Mouse (Mus musculus) spleen, adult 12 weeks (tissue): ENCODE data around the gene Gm17490.

Experiments used
- DNase-seq: peaks from one replicate; pipeline ENCODE4 v3.0.0; 2022; ENCODE audit warnings: low spot score

The Gm17490 gene

DNA sequence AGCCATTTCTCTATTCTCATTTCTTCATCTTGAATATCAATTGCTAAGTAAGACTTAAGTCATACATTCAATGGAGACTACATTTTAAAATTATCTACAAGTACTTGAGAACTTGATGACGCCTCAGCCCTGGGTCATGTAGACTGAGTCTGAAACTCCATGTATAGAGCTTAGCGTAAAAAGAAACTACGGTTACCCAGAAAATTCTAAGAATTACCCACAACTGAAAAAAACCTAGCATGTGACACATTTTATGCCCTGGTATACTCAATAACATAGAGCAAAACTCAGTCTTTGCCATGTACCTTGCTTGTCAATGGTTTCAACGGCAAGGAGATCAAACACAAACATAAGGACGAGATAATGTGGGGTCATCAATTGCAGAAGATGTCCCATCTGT, at the start of gene Gm17490:
Gene Gm17490, minus strand, starts transcription at position 375 of the 400 bp plus-strand sequence.
- DNase-seq: no peak

GRCm38 (mm10) chr2:11672144-11672543, 46.1 kb upstream of the Gm17490 start:
- no peak for DNase-seq

DNA sequence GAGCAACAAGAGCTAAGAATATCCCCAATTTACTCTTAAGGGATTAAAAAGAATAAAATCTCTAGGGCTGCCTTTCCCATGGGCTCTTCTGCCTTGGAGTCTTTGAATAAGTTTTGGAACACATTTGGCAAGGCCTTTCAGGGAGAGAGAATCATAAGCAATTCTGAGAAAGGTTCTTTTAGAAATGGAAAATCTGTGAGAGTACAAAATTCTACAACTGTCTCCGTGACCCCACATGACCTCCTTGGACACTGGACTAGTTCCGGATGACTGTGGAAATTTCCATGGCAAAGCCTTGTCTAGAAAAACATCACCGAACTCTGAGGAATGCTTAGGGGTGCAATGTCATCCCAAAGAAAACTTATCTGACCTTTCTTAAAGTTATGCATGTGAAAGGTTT, 39.3 kb upstream of the Gm17490 start:
- DNase-seq: no peak

DNA sequence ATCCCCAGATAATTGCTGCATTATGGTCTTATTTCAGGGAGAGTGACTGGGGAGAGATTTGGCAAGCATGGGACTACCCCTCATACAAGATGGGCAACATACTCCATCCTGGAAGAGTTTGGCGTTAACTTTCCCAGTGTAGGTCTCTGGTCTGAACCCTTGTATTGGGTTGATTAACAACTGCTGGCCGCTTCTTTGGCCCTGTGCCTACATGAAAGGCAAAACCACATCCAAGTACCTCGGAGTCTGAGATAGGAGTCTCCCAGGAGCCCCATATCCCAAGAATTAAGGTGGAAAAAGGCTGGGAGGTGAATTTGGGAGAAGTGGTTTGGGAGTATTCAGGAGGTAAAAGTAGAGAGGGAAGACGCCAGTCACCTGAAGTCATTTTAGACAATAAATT, 38.7 kb upstream of the Gm17490 start:
- DNase-seq: no peak

DNA sequence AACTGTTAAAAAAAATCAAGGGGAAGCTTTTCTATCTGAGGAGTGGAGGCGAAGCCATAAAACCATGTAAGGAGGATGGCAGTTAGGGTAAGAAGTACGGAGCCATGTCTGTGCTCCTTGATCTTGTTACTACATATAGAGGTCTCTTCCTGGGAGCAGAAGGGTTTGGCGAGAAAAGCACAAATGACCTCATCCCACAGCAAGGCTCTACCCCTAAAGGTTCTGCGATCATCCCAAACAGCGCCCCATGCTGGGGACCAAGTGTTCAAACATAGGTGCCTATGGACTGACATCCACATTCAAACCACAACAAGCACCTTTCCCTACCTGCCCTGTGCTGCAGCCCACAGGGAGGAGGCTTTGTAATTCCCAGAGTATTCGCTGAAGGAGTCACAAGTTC, 38.3 kb upstream of the Gm17490 start:
- DNase-seq: no peak

- DNase-seq: peak; percentile 57
These were observed 37.9 kb upstream of the Gm17490 start for GRCm38 (mm10) chr2:11663961-11664360.

DNA sequence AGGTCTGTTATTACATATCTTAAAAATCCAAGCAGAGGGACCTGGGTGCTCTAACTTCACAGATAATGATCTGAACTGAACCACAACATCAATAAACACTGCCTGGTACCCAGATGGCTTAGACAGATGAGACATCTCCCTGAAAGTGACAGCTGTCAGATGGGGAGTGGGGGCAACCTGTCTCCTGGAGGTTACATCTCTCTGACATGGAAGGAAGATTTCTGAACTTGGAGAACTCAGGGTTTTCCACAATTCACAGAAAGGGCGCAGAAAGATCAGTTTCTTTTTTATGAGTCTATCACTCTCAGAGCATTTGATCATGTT, 36.8 kb upstream of the Gm17490 start:
- no peak for DNase-seq

- DNase-seq: no peak
These were observed 36.3 kb upstream of the Gm17490 start for GRCm38 (mm10) chr2:11662143-11662906.

- no peak for DNase-seq
These were observed 33.2 kb upstream of the Gm17490 start for GRCm38 (mm10) chr2:11659263-11659662.

GRCm38 (mm10) chr2:11657581-11657980, 31.5 kb upstream of the Gm17490 start:
- no peak for DNase-seq

- no peak for DNase-seq
These were observed 29.2 kb upstream of the Gm17490 start for GRCm38 (mm10) chr2:11654990-11655931.

DNA sequence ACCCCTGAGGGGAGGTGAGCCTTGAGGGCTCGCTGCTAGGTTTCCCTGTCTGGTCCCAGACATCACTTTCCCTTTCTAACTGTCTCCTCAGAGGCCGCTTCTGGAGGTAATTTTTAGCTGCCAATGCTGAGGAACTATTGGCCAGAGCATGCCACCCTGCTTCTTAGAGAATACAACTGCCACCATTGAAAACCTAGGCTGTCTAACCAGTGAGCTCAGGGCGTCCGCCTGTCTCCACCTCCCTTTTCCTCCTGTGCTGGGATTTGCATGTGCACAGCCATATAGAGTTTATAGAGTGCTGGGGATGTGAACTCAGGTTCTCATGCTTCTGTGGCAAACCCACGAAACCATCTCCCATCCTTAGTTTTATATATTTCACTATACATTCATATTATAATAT, 27.7 kb upstream of the Gm17490 start:
- DNase-seq: no peak

DNA sequence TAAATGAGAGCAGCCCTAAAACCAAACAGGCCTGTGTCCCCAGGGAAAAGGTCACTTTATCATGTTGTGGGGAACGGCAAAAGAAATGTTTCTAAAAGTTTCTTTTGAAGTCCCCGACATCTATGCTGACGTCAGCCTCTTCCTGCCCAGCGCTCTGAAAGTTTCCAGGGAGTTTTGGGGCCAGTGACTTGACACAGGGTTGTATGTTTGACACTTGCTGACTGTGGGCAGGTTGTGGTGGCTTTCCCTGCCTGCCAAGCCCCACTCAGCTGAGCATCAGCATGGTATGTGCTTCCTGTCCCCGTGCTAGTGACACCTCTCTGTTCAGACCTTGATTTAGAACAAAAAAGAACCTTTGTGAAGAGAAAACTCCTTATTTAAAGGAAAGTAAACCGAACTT, 27.3 kb upstream of the Gm17490 start:
- DNase-seq: peak; percentile 55

DNA sequence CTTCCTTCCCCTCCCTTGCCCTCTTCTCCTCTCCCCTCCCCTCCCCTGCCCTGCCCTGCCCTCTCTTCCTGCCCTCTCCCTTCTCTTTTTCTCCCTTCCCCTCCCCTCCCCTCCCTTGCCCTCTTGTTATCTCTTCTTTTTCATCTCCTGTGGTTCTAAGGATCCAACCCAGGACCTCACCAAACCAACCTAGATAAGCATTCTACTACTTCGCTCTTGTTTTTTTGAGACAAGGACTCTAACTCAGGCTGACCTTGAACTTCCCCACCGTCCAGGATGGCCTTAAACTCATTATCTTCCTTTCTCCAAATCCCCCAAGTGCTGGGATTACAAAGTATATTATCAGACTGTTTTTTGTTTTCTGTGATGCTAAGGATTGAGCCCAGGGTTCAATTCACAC, 26.7 kb upstream of the Gm17490 start:
- DNase-seq: no peak

GRCm38 (mm10) chr2:11652196-11652595, 26.1 kb upstream of the Gm17490 start:
- no peak for DNase-seq

DNA sequence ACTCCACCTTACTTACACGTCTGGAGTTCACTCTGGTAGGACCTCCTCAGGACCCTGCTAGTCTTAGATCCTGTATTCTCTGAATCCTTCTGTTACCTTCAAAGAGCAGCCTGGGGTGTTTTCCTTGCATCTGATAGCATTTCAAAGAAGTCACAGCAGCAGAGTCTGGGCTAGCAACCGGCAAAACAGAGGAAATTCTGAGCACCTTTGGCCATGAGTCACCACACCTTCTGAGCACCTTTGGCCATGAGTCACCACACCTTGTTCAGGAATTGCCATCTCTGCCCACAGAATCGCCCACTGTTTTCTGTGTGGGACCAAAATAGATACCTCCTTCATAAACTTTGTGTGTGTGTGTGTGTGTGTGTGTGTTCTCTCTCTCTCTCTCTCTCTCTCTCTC, 25.4 kb upstream of the Gm17490 start:
- no peak for DNase-seq

GRCm38 (mm10) chr2:11645297-11645696, 19.2 kb upstream of the Gm17490 start:
- no peak for DNase-seq

DNA sequence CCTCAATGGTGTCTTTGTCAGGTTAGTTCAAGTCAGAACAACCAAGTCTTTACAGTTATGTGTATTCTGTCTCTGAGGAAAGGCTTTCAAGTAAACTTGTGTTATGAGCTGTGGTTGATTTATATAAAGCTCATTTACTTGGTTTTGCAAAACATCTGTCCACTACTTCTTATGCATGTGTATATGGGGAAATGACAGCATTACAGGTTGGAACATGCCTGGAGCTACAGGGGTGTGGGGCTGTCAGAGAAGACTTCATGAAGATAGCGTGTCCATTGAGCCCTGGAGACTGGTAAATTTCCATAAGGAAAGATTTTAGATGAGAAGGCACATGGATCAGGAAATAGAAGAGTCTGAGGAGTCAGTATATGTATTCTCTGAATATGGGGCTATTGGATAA, 18.0 kb upstream of the Gm17490 start:
- DNase-seq: no peak

GRCm38 (mm10) chr2:11642451-11642941, 16.4 kb upstream of the Gm17490 start, which contains the start of gene Il2ra:
Gene Il2ra, plus strand, starts transcription at chr2:11642807.
- DNase-seq: no peak

GRCm38 (mm10) chr2:11637115-11637514, 11.1 kb upstream of the Gm17490 start:
- no peak for DNase-seq

DNA sequence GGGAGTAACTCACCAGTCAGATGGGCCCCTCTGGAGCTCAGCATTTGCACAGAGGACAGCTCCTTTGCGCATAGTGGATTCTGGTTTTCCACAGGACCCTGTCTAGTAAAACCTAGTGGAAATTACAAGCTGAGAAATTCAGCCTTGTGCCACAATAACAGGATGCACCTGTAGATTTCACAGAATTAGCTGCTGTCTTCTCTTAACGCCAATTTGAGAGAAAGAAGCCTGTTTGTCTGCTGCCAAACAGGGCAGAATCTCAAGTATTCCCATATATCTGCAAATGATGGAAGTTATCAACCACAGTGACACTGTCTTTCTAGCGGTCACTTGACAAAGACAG, 10.0 kb upstream of the Gm17490 start:
- DNase-seq: no peak

GRCm38 (mm10) chr2:11635471-11636137, 9.5 kb upstream of the Gm17490 start:
- DNase-seq: no peak

GRCm38 (mm10) chr2:11635035-11635434, 9.0 kb upstream of the Gm17490 start:
- DNase-seq: no peak
